Mouse (Mus musculus): ENCODE data around the gene Tfb2m.
A peak's percentile ranks its signal among the peaks of the same experiment; 100 is the strongest.

Gene Tfb2m

GRCm38 (mm10) chr1:179545768-179546550 is at the start of gene Tfb2m, which contains the start of gene Cnst:
Gene Tfb2m, minus strand, starts transcription at chr1:179546267.
Gene Cnst, plus strand, starts transcription at chr1:179546370.
- peak; percentile 97 for DNase-seq (ENCODE audit: low spot score in 2 of 2)

- no peak for DNase-seq (ENCODE audit: low spot score in 2 of 2)
Measured at GRCm38 (mm10) chr1:179592972-179593371, 46.9 kb upstream of the Tfb2m start.

- DNase-seq (ENCODE audit: low spot score in 2 of 2) = no peak
Measured at GRCm38 (mm10) chr1:179592143-179592542, 46.1 kb upstream of the Tfb2m start.

GRCm38 (mm10) chr1:179591639-179592038 is 45.6 kb upstream of the Tfb2m start:
- DNase-seq (ENCODE audit: low spot score in 2 of 2) = no peak

GRCm38 (mm10) chr1:179588230-179588629 is 42.2 kb upstream of the Tfb2m start:
- DNase-seq (ENCODE audit: low spot score in 2 of 2) = no peak

- DNase-seq (ENCODE audit: low spot score in 2 of 2) = no peak
Measured at GRCm38 (mm10) chr1:179586430-179587095, 40.5 kb upstream of the Tfb2m start.

GRCm38 (mm10) chr1:179585646-179586045 is 39.6 kb upstream of the Tfb2m start:
- DNase-seq (ENCODE audit: low spot score in 2 of 2) = no peak

GRCm38 (mm10) chr1:179584220-179584619 is 38.2 kb upstream of the Tfb2m start:
- no peak for DNase-seq (ENCODE audit: low spot score in 2 of 2)

GRCm38 (mm10) chr1:179583090-179583489 is 37.0 kb upstream of the Tfb2m start:
- no peak for DNase-seq (ENCODE audit: low spot score in 2 of 2)

- no peak for DNase-seq (ENCODE audit: low spot score in 2 of 2)
Measured at GRCm38 (mm10) chr1:179582021-179582433, 36.0 kb upstream of the Tfb2m start.

- no peak for DNase-seq (ENCODE audit: low spot score in 2 of 2)
Measured at GRCm38 (mm10) chr1:179581422-179581821, 35.4 kb upstream of the Tfb2m start.

- no peak for DNase-seq (ENCODE audit: low spot score in 2 of 2)
Measured at GRCm38 (mm10) chr1:179580200-179580599, 34.1 kb upstream of the Tfb2m start.

- no peak for DNase-seq (ENCODE audit: low spot score in 2 of 2)
Measured at GRCm38 (mm10) chr1:179578625-179579024, 32.6 kb upstream of the Tfb2m start.

- no peak for DNase-seq (ENCODE audit: low spot score in 2 of 2)
Measured at GRCm38 (mm10) chr1:179573650-179574206, 27.7 kb upstream of the Tfb2m start.

- DNase-seq (ENCODE audit: low spot score in 2 of 2) = no peak
Measured at GRCm38 (mm10) chr1:179571686-179572085, 25.6 kb upstream of the Tfb2m start.

- no peak for DNase-seq (ENCODE audit: low spot score in 2 of 2)
Measured at GRCm38 (mm10) chr1:179570482-179570881, 24.4 kb upstream of the Tfb2m start.

GRCm38 (mm10) chr1:179568690-179569398 is 22.8 kb upstream of the Tfb2m start:
- DNase-seq (ENCODE audit: low spot score in 2 of 2) = no peak

- no peak for DNase-seq (ENCODE audit: low spot score in 2 of 2)
Measured at GRCm38 (mm10) chr1:179567558-179567957, 21.5 kb upstream of the Tfb2m start.

- DNase-seq (ENCODE audit: low spot score in 2 of 2) = no peak
Measured at GRCm38 (mm10) chr1:179563926-179564325, 17.9 kb upstream of the Tfb2m start.

- no peak for DNase-seq (ENCODE audit: low spot score in 2 of 2)
Measured at GRCm38 (mm10) chr1:179563211-179563610, 17.1 kb upstream of the Tfb2m start.

GRCm38 (mm10) chr1:179560845-179561430 is 14.9 kb upstream of the Tfb2m start:
- DNase-seq (ENCODE audit: low spot score in 2 of 2) = no peak

Measured in urinary bladder, postnatal 4 days (tissue).